Mouse (Mus musculus) urinary bladder, adult 18-20 months (tissue): ENCODE data around the gene Ablim1.

Source experiments
- DNase-seq, 2 experiments: peaks; one replicate each; pipeline ENCODE4 v3.0.0; 2022; ENCODE audit warnings: low spot score in 2 of 2, mixed read lengths in 2 of 2

Ablim1 gene

GRCm38 (mm10) chr19:57314346-57315012, at the start of gene Ablim1:
Gene Ablim1, minus strand, starts transcription at chr19:57314919.
- peak in 1 of 2 experiments; percentile 44 for DNase-seq

- no peak for DNase-seq
Measured at GRCm38 (mm10) chr19:57363538-57363937, 48.8 kb upstream of the Ablim1 start.

- DNase-seq: no peak
Measured at GRCm38 (mm10) chr19:57363076-57363475, 48.4 kb upstream of the Ablim1 start.

- no peak for DNase-seq
Measured at GRCm38 (mm10) chr19:57362586-57362985, 47.9 kb upstream of the Ablim1 start.

GRCm38 (mm10) chr19:57361939-57362307, 47.2 kb upstream of the Ablim1 start:
- DNase-seq: no peak

- peak; percentile 30 to 68 for DNase-seq
Measured at GRCm38 (mm10) chr19:57361131-57361938, 46.6 kb upstream of the Ablim1 start.

GRCm38 (mm10) chr19:57360341-57361130, 45.8 kb upstream of the Ablim1 start, which contains the start of gene Fam160b1:
Gene Fam160b1, plus strand, starts transcription at chr19:57360680.
- peak; percentile 88 to 90 for DNase-seq

GRCm38 (mm10) chr19:57359701-57360326, 45.1 kb upstream of the Ablim1 start:
- DNase-seq: no peak

GRCm38 (mm10) chr19:57358836-57359598, 44.3 kb upstream of the Ablim1 start:
- DNase-seq: no peak

GRCm38 (mm10) chr19:57358322-57358721, 43.6 kb upstream of the Ablim1 start:
- DNase-seq: peak in 1 of 2 experiments; percentile 20

- DNase-seq: no peak
Measured at GRCm38 (mm10) chr19:57357811-57358210, 43.1 kb upstream of the Ablim1 start.

- DNase-seq: no peak
Measured at GRCm38 (mm10) chr19:57357244-57357643, 42.5 kb upstream of the Ablim1 start.

GRCm38 (mm10) chr19:57356273-57356672, 41.6 kb upstream of the Ablim1 start:
- no peak for DNase-seq

- DNase-seq: no peak
Measured at GRCm38 (mm10) chr19:57355451-57356251, 40.9 kb upstream of the Ablim1 start.

- DNase-seq: no peak
Measured at GRCm38 (mm10) chr19:57354715-57355114, 40.0 kb upstream of the Ablim1 start.

- DNase-seq: no peak
Measured at GRCm38 (mm10) chr19:57354050-57354449, 39.3 kb upstream of the Ablim1 start.

GRCm38 (mm10) chr19:57353228-57353627, 38.5 kb upstream of the Ablim1 start:
- DNase-seq: no peak

GRCm38 (mm10) chr19:57352337-57352935, 37.7 kb upstream of the Ablim1 start:
- no peak for DNase-seq

- no peak for DNase-seq
Measured at GRCm38 (mm10) chr19:57349096-57349495, 34.4 kb upstream of the Ablim1 start.

GRCm38 (mm10) chr19:57344678-57345077, 30.0 kb upstream of the Ablim1 start:
- DNase-seq: no peak
